ENCODE assay signal across 15 mouse cellular contexts in genomic region chr19:58312492-58312891, GRCm38 (mm10).
"Had no signal": no experiment of that assay in that cellular context is flagged by ENCODE, and none has a peak within 500 bp of the region (broad histone marks: within the 10 kb centered on the region; RNA-seq: fewer than 3 reads in every experiment).

No protein-coding gene starts in this region.

- H3K36me3 ChIP-seq: liver, embryonic 12.5 days had no signal

- H3K4me3 ChIP-seq: liver, embryonic 12.5 days; midbrain, embryonic 13.5 days had no signal

- H3K9ac ChIP-seq: liver, embryonic 12.5 days; liver, embryonic 14.5 days; lung, embryonic 14.5 days; midbrain, embryonic 13.5 days had no signal

- H3K4me1 ChIP-seq: liver, embryonic 12.5 days had no signal

- H3K4me2 ChIP-seq: liver, embryonic 12.5 days; lung, embryonic 14.5 days; midbrain, embryonic 11.5 days; midbrain, embryonic 13.5 days had no signal

- H3K27ac ChIP-seq: liver, embryonic 12.5 days; liver, embryonic 14.5 days; midbrain, embryonic 13.5 days had no signal

- DNase-seq: lung, adult 18-20 months; lung, embryonic 14.5 days; lung, postnatal 10 days; lung, postnatal 4 days; right cerebral cortex, postnatal 25 days; right cerebral cortex, postnatal 4 days; spleen, adult 18-20 months; thymus, adult 18-20 months; thymus, postnatal 14 days; thymus, postnatal 36 days had no signal

- ATAC-seq: liver, embryonic 12.5 days; midbrain, embryonic 13.5 days; midbrain, embryonic 16.5 days had no signal

- H3K27me3 ChIP-seq: liver, embryonic 12.5 days; midbrain, embryonic 13.5 days had no signal
